Mouse (Mus musculus) kidney, adult 2 months (tissue): Measurements from ENCODE around the gene Zbtb5.

ENCODE experiments used
- CTCF ChIP-seq: fragments of 200-500 bp; conservative IDR thresholded peaks from 2 replicates; pipeline ENCODE4 v1.5.1; 2011; ENCODE audit warnings: low read depth, mild to moderate bottlenecking, control low read depth, low read length, moderate library complexity, mixed read lengths; ENCODE audit not compliant: insufficient read depth, insufficient read length
- POLR2A ChIP-seq: fragments of 200-500 bp; IDR thresholded peaks from one replicate; pipeline ENCODE4 v1.6.1; 2011; ENCODE audit warnings: low read depth, low read length, control low read depth

DNA sequence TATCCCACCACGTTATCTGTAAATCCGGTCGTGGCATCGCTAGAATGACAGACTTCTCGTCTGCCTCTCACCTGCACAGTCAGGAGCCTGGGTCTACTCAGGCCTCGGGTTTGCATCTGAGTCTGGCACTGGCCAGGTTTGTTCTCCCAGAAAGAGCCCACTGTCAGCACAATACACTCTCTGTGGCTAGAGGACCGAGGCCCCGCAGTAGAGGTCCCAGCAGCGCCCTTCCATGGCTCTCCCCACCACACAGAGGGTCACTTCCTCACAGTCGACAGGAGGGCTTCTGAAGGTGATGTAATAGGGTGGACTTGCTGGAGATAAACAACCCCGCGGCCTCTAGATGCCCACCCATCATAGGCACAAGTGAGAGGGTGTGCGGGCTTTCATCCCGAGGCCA, 38.3 kb downstream of the Zbtb5 start:
- TF ChIP-seq POLR2A (no peak), CTCF (no peak)
